Comparison of ENCODE assay signal across 19 mouse cellular contexts in the genomic region with DNA sequence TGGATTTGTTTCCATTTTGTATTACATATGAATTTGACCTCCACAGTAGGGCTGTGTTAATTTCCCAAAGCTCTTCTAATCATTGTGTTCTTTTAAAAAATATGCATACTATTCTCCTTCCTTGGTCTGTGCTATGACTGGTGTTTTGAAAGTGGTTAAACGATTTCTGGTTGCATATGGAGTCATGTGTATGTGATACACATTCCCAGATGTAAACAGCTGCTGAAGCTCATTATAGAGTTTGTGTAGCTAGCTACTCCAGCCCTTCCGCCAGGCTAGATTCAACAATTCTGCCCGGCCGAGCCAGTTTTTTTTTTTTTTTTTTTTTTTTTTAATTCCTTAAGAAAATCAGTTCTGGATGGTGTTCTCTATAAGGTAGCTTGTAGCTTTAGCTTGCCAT.
"Had no signal": no experiment of that assay in that cellular context is flagged by ENCODE, and none has a peak within 500 bp of the region (broad histone marks: within the 10 kb centered on the region; RNA-seq: fewer than 3 reads in every experiment).

No protein-coding gene starts in this region.

- H3K9ac ChIP-seq: kidney, embryonic 15.5 days; limb, embryonic 13.5 days; liver, embryonic 13.5 days; midbrain, embryonic 13.5 days; neural tube, embryonic 13.5 days had no signal

- H3K27ac ChIP-seq: kidney, embryonic 15.5 days; limb, embryonic 10.5 days; limb, embryonic 13.5 days; liver, embryonic 13.5 days; midbrain, embryonic 10.5 days; midbrain, embryonic 13.5 days; neural tube, embryonic 13.5 days had no signal

- H3K27me3 ChIP-seq: kidney, embryonic 15.5 days; limb, embryonic 13.5 days; liver, embryonic 13.5 days; megakaryocyte, embryonic 14.5 days; midbrain, embryonic 13.5 days; neural tube, embryonic 13.5 days had no signal

- H3K4me3 ChIP-seq: kidney, embryonic 15.5 days; limb, embryonic 10.5 days; limb, embryonic 13.5 days; liver, embryonic 13.5 days; megakaryocyte, embryonic 14.5 days; midbrain, embryonic 10.5 days; midbrain, embryonic 13.5 days; myocyte; neural tube, embryonic 13.5 days had no signal

- H3K9me3 ChIP-seq: kidney, embryonic 15.5 days; limb, embryonic 10.5 days; limb, embryonic 13.5 days; liver, embryonic 13.5 days; megakaryocyte, embryonic 14.5 days; midbrain, embryonic 10.5 days; midbrain, embryonic 13.5 days; neural tube, embryonic 13.5 days had no signal

- H3K4me2 ChIP-seq: kidney, embryonic 15.5 days; limb, embryonic 13.5 days; liver, embryonic 13.5 days; midbrain, embryonic 13.5 days; neural tube, embryonic 13.5 days had no signal

- H3K4me1 ChIP-seq: kidney, embryonic 15.5 days; liver, embryonic 13.5 days; megakaryocyte, embryonic 14.5 days; midbrain, embryonic 10.5 days; midbrain, embryonic 13.5 days; neural tube, embryonic 13.5 days had no signal

- DNase-seq: kidney, adult 2 months; kidney, postnatal 14 days; kidney, postnatal 4 days; liver; liver, embryonic 13.5 days; lung, adult 2 months; retina, postnatal 1 day; right cerebral cortex, postnatal 25 days; spleen, adult 18-20 months; thymus, postnatal 25 days had no signal

- H3K36me3 ChIP-seq: kidney, embryonic 15.5 days; limb, embryonic 10.5 days; limb, embryonic 13.5 days; liver, embryonic 13.5 days; midbrain, embryonic 10.5 days; midbrain, embryonic 13.5 days; neural tube, embryonic 13.5 days had no signal

- ATAC-seq: midbrain, embryonic 13.5 days; midbrain, embryonic 16.5 days had no signal
